Mouse (Mus musculus) lung, postnatal 0 days (tissue): ENCODE results near the gene Stn1.

Source experiments
- CTCF ChIP-seq: IDR thresholded peaks from 2 replicates; pipeline ENCODE4 v1.5.1; 2016; ENCODE audit warnings: antibody characterized with exemption, mild to moderate bottlenecking
- EP300 ChIP-seq: IDR thresholded peaks from 2 replicates; pipeline ENCODE4 v1.6.1; 2016; ENCODE audit warnings: antibody characterized with exemption, mild to moderate bottlenecking, control low read depth

- TF ChIP-seq CTCF (no peak), EP300 (no peak)
Observed at GRCm38 (mm10) chr19:47560544-47561161, 23.3 kb upstream of the Stn1 start.
